ENCODE assay signal across 16 mouse cellular contexts in genomic region chr8:122309272-122309671, GRCm38 (mm10). TPM values are rescaled to one million over a fixed set of nuclear protein-coding genes. Genes with fewer than 3 reads are reported as not detected.
DNase-seq lines count a peak whose midpoint lies in the region; ATAC-seq and TF ChIP-seq lines count a peak whose summit lies in the region.
"Had no signal": no experiment of that assay in that cellular context is flagged by ENCODE, and none has a peak within 500 bp of the region (broad histone marks: within the 10 kb centered on the region; RNA-seq: fewer than 3 reads in every experiment).

No protein-coding gene starts in this region.

- no peak overlapping the region for H3K9ac ChIP-seq in lung, embryonic 14.5 days
- H3K9ac ChIP-seq: embryonic facial prominence, embryonic 12.5 days; neural tube, embryonic 13.5 days had no signal

- no peak for TF ChIP-seq CTCF in lung, embryonic 14.5 days (IDR thresholded peaks at IDR 0.05; ENCODE audit: low read depth)

- 27% methylated on average over 12 of the region's 12 CpGs for WGBS in lung, embryonic 14.5 days

- 0 out of 2 replicates have a peak overlapping the region, but pooled peaks have one; percentile 24 for H3K27ac ChIP-seq in lung, embryonic 14.5 days (ENCODE audit: low read depth)
- H3K27ac ChIP-seq: embryonic facial prominence, embryonic 12.5 days; neural tube, embryonic 13.5 days had no signal

- H3K4me2 ChIP-seq in lung, embryonic 14.5 days: no peak overlapping the region
- H3K4me2 ChIP-seq: embryonic facial prominence, embryonic 12.5 days; neural tube, embryonic 13.5 days had no signal

- H3K36me3 ChIP-seq in lung, embryonic 14.5 days (ENCODE audit: insufficient read depth): 0 out of 2 replicates have a peak, but pooled peaks cover 3% of the 10 kb centered on the region
- H3K36me3 ChIP-seq: embryonic facial prominence, embryonic 12.5 days; neural tube, embryonic 13.5 days had no signal

- H3K4me1 ChIP-seq in lung, embryonic 14.5 days (ENCODE audit: insufficient read depth): 0 out of 2 replicates have a peak, but pooled peaks cover under 1% of the 10 kb centered on the region
- H3K4me1 ChIP-seq: embryonic facial prominence, embryonic 12.5 days had no signal

- no peaks in the 10 kb centered on the region for H3K27me3 ChIP-seq in lung, embryonic 14.5 days (ENCODE audit: insufficient read depth, low read length)
- H3K27me3 ChIP-seq: embryonic facial prominence, embryonic 12.5 days; neural tube, embryonic 13.5 days had no signal

- DNase-seq in lung, embryonic 14.5 days: no peak
- no peak for DNase-seq in lung, adult 18-20 months
- peak; percentile 78 for DNase-seq in c-Kit-positive CD71-positive TER-119-negative erythroid progenitor cells, embryonic 14.5 days (ENCODE audit: low read depth)
- DNase-seq in kidney, adult 8-10 months: no peak
- no peak for DNase-seq in layer of hippocampus, postnatal 36 days
- no peak for DNase-seq in adrenal gland, adult 18-20 months (ENCODE audit: low spot score in 2 of 2)
- DNase-seq: cerebellum, adult 18-20 months; heart, postnatal 14 days; lung, postnatal 4 days; right cerebral cortex, postnatal 4 days; thymus, postnatal 36 days had no signal

- H3K4me3 ChIP-seq in lung, embryonic 14.5 days (ENCODE audit: low read depth, low read length): no peak overlapping the region
- H3K4me3 ChIP-seq: embryonic facial prominence, embryonic 12.5 days; neural tube, embryonic 13.5 days had no signal

- no peaks in the 10 kb centered on the region for H3K9me3 ChIP-seq in lung, embryonic 14.5 days (ENCODE audit: low read depth, low read length)
- H3K9me3 ChIP-seq: embryonic facial prominence, embryonic 12.5 days; neural tube, embryonic 13.5 days had no signal

- ATAC-seq in lung, embryonic 14.5 days (ENCODE audit: insufficient read depth): peak; percentile 38; the same call in 1 of the 2 replicates
- ATAC-seq in hematopoietic stem cell, adult 5-6 weeks (replicated peaks in 1 of 2; ENCODE audit: insufficient read depth in 1 of 2, low FRiP score in 2 of 2, low TSS enrichment in 1 of 2, low read depth in 1 of 2, poor library complexity in 2 of 2, severe bottlenecking in 2 of 2): peak; percentile 47 to 51; a peak in 3 of 4 replicates
- ATAC-seq in megakaryocyte progenitor cell, adult 5-6 weeks (replicated peaks; ENCODE audit: poor library complexity): peak; percentile 58

RNA-seq across cellular contexts. Expression of gene Zfpm1, which starts 27.3 kb away (rescaled TPM):
- polyA plus RNA-seq in lung, embryonic 14.5 days (2014; fragmentation: Nextera tagmentation; extraction: Ambion mirVana): 2.7 and 2.9 TPM in 2 replicates
- 21.8 and 70.4 TPM in 2 replicates for total RNA-seq in hematopoietic stem cell, adult 5-6 weeks (2017)
- 12.2 and 21.6 TPM in 2 replicates for total RNA-seq in megakaryocyte progenitor cell, adult 5-6 weeks (2015)
- total RNA-seq in megakaryocyte progenitor cell, adult 5-6 weeks (2017): 9.9 and 20.3 TPM in 2 replicates
- 10 to 100 TPM; 34.7 to 36.9 TPM for total RNA-seq in layer of hippocampus, postnatal 36 days (2021)
- 10 to 100 TPM; 11.8 to 14.2 TPM for total RNA-seq in adrenal gland, adult 18-20 months (2021)

RNA-seq across cellular contexts. Expression of gene Trhr2, which starts 51.3 kb away (rescaled TPM):
- not detected in 2 replicates for polyA plus RNA-seq in lung, embryonic 14.5 days (2014; fragmentation: Nextera tagmentation; extraction: Ambion mirVana)
- not detected in 2 replicates for total RNA-seq in hematopoietic stem cell, adult 5-6 weeks (2017)
- total RNA-seq in megakaryocyte progenitor cell, adult 5-6 weeks (2015): not detected in 2 replicates
- total RNA-seq in megakaryocyte progenitor cell, adult 5-6 weeks (2017): not detected in 2 replicates
- under 1 TPM; 0.52 to 0.56 TPM for total RNA-seq in layer of hippocampus, postnatal 36 days (2021)
- not detected for total RNA-seq in adrenal gland, adult 18-20 months (2021)
- total RNA-seq: heart, postnatal 14 days had no signal
- polyA plus RNA-seq: kidney, embryonic 16.5 days; neural tube, embryonic 13.5 days had no signal
